Mouse (Mus musculus) spleen, adult 2 months (tissue): ENCODE measurements around the gene Rab3c.

Experiments
- CTCF ChIP-seq: fragments of 200-500 bp; IDR thresholded peaks from 2 replicates; pipeline ENCODE4 v1.5.1; 2011; ENCODE audit warnings: mild to moderate bottlenecking, inconsistent platforms; ENCODE audit not compliant: insufficient read depth, insufficient read length, insufficient replicate concordance; ENCODE audit errors: extremely low read depth
- POLR2A ChIP-seq: fragments of 200-500 bp; IDR thresholded peaks from 2 replicates; pipeline ENCODE4 v1.6.1; 2011; ENCODE audit warnings: low read depth, low read length, inconsistent platforms

DNA sequence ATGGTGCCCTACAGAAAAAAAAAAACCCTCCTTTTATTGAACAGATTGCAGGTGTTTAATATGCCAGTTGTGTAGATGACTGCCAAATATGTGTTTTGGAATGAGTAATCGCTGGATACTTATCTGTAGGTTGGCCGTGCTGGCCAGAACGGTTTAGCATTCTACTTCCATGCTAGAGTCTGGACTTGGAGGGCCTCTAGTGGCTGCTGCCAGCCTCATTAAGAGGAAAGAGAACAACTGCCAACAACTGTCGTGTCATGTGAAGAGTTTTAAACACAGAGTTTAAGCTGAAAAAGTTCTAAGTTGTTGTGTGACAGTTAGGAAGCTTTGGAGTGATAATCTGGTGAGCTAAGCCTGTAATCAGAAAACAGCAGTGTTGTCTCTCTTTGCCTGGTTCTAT is 38.0 kb upstream of the Rab3c start:
- TF ChIP-seq CTCF, result no peak
- TF ChIP-seq POLR2A, result no peak
